Mouse (Mus musculus) kidney, adult 18-20 months (tissue): Measurements from ENCODE around the gene Cxcl10.

Source experiments
- DNase-seq: peaks from one replicate; pipeline ENCODE4 v3.0.0; 2021

The Cxcl10 gene

GRCm38 (mm10) chr5:92348794-92349413 is at the start of gene Cxcl10:
Gene Cxcl10 (minus strand): TSS chr5:92348889.
- peak; percentile 70 for DNase-seq

DNA sequence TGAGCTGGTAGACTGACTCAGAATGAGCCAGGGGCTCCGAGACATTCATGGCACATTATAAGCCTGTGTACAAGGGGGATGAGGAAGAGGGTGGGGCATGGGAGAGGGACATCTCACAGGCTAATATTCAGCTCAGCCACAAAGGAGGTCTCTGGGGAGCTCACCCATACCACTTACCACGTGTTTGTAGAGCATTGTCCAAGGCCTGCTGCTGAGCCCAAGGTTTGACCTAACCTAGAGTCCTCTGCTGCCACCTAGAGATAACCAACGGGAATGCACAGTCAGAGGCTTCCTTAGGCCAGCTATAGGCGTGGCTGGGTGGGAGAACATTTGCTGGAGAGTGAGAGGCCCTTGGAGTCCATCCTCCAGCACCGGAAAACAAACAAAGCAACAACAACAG is 49.5 kb upstream of the Cxcl10 start:
- DNase-seq: peak; percentile 83

GRCm38 (mm10) chr5:92396476-92396875 is 47.8 kb upstream of the Cxcl10 start:
- DNase-seq: no peak

- no peak for DNase-seq
Measured at GRCm38 (mm10) chr5:92395764-92396163, 47.1 kb upstream of the Cxcl10 start.

GRCm38 (mm10) chr5:92393863-92394262 is 45.2 kb upstream of the Cxcl10 start:
- no peak for DNase-seq

DNA sequence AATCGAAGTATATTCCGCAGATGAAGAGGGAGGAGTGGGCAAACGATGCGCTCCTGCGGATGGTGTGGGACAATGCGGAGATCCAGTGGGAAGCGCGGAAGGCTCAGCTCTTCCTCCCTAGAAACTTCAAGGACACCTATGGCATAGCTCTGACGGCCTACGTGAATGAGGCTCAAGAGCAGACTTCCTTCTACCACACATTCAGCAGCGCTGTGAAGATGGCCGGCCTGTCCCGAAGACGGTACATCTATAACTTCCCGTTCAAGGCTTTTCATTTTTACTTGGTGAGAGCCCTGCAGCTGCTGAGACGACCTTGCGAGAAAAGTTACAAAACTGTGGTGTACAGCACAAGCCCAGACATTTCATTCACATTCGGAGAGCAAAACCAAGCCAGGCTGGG is 43.9 kb upstream of the Cxcl10 start:
- DNase-seq: no peak

DNA sequence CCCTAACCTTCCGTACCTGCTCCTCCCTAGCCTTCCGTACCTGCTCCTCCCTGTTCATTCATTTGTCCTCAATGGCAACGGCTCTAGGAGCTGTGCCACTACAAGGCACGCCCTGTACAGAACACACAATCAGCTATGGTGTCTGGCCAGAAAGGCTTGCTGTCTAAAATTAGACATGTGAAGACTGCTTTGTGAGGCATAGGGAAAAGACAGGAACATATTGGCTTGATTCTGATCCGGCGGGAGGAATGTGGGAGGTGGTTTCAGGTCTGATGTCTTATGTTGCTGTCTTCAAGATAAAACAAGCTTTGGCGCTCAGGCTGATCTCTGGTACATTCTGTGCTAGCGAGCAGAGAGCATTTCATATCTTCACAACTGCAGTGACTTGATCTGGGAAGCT is 41.9 kb upstream of the Cxcl10 start:
- DNase-seq: no peak

DNA sequence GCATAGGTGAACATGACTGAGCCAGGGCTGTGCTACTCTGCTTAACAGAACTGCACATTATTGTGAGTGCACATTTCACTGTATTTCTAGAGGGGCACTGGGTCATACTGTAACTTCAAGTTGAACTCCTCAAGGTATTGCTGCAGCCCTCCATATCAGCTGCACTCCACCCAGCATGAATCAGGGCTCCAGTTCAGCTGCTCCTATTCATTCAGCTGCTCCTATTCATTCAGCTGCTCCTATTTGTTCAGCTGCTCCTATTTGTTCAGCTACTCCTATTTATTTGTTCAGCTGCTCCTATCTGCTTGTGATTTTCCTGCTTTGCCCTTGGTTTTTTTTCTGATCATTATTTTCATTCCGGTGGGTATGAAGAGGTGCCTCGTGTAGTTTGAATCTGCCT is 41.3 kb upstream of the Cxcl10 start:
- DNase-seq: no peak

DNA sequence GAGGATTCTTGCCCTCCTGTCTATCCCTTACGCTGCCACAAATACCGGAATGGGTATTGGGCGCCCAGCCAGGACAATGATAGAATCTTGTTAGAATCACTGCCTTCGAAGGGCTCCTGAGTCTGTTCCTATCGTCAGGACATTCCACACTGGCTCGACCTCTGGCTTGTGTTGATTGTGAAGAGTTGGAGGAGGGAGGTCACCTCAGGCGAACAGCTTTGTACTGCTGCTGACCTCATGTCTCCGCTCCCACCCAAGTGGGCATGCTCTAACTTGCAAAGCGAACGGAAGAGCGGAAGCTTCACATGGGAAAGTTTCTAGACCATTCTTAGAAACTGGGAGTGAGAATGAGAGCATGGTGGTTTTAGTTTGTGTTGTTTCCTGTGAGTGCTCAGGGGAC is 38.7 kb upstream of the Cxcl10 start:
- DNase-seq: peak; percentile 38

DNA sequence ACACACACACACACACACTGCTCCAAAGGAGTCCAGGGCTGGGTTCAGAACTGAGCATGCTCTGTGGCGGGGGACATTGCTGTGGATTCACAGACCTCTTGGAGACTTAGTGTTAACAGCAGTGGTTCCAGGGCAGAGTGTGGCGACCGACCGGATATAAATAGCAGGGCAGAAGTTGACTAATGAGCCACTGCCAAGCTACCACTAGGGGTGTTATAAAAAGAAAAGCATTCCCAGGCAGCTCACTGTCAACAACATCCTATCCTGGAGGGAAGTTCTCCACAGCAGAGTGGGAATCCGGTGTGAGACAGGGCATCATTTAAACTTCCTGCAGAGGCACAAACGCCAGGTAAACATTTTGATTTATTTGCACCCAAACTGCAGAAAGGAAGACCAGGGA is 38.0 kb upstream of the Cxcl10 start:
- DNase-seq: no peak

DNA sequence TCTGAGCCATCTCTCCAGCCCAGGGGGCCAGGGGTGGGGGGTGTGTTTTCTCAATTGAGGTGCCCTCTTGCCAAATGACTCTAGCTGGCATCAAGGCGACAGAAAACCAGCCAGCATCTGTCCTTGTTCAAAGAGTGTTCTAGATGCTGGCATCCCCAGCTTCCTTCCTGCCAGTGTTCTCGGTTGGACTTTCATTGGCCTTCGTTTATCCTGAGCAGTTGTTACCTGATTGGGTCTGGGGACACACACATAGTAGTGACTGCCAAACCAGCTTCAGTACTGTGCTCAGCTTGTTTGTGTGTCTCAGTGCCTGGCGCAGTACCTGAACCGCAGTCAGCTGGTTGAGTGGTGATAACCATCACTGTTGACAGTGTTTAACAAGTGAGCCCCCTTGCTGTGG is 37.4 kb upstream of the Cxcl10 start:
- DNase-seq: no peak

DNA sequence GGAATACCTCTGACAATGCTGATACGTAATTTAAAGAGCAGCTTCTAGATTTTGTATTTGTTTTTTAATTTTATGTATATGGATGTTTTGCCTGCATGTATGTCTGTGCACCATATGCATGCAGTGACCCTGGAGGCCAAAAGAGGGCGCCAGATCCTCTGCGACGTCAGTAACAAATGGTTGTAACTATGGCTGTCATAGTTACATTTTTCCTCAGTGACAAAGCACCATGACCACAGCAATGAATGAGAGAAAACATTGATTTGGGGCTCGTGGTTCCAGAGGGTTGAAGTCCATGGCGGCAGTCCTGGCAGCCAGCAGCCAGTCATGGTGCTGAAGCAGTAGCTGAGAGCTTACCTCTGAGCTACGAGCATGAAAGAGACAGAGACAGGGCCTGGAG is 36.2 kb upstream of the Cxcl10 start:
- no peak for DNase-seq

- no peak for DNase-seq
Measured at GRCm38 (mm10) chr5:92383747-92384146, 35.1 kb upstream of the Cxcl10 start.

- DNase-seq: no peak
Measured at GRCm38 (mm10) chr5:92382349-92382679, 33.6 kb upstream of the Cxcl10 start.

DNA sequence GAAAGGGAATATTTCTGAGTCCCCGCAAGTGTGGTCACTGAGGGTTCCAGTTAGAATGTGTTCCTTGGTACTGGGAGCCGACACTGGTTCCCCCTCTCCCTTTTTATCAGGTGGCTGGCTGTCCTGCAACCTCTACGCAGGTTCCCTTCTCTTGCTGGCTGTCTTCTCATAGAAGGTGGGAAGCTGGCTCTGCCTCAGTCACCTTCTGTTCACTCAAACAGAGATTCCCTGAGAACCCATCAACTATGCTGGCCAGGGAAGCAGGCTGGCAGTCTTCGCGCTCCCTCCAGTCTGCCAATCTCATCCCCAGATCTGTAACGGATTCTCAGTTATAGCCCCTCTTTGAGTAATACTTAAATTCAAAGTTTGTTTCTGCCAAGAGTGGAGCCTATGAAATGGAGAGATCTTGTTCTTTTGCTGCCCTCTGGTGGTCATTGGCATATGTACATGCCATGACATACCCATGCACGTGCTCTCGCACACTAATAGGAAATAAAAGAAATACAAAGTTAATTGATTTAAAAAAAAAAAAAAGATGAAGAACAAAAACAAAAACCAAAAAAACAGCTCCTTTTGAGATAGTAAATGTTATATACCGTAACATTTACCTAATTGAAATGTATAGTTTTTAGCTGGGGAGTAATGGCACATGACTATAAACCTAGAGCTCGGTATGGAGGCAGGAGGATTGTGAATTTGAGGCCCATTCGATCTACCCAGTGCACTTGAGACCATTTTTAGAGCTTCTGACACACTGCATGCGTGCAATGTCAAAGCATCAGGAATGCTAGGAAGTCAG is 33.1 kb upstream of the Cxcl10 start:
- peak; percentile 81 for DNase-seq

DNA sequence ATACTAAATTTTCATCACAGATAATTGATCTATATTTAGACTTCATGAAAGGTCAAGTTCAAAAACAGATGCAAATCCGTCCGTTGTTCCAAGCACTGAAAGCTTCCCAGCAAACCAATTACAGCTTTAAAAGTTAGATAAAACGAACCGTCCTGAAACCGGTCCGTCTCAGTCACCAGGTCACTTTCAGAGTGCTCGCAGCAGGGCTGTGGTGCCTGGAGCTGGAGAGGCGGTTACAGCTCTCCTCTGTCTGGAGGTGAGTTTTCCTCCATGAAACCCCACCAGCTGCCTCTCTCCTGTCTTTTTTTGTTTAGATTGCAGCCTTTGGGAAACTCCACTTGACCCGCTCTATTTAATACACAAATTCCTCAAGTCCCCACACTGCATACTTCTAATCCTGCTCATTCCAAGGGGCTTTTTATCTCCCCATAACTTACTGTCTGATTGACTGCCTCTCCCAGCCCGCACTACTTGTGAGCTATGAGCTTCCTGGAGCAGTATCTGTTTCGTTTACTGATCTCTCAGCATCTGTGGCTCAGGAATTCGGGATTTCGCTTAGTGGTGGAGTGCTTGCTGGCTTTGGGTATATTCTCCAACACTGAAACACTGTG is 28.2 kb upstream of the Cxcl10 start:
- no peak for DNase-seq

- no peak for DNase-seq
Measured at GRCm38 (mm10) chr5:92375368-92375767, 26.7 kb upstream of the Cxcl10 start.

GRCm38 (mm10) chr5:92374721-92375142 is 26.0 kb upstream of the Cxcl10 start:
- DNase-seq: peak; percentile 50

- DNase-seq: no peak
Measured at GRCm38 (mm10) chr5:92372605-92373004, 23.9 kb upstream of the Cxcl10 start.

DNA sequence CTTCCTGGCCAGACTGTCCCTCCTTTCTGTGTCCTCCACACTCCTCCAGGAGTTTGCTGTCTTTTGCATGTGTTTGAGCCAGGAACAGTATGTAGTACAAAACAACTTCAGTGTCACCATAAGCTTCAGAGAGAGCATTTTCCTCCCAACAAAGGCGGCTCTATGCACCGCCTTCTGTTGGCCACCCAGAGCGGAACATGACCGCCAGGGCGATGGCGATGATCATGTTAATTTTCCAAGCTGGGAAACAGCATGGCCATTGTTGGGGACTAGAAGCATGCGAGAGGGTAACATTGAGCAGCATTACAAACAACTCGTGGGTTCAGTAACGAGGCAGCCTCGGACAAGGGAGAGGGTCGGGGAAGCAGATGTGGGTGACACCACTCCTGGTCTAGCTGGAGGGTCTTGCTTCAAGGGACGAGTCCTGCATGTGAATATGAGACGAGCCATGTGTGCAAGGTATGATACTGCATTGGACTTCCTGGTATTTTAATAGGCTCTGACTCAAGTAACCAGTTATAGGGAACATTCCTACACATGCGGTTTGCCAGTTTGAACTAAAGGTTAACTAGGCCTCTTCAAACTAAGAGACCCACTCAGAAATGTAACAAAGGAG is 22.8 kb upstream of the Cxcl10 start:
- peak; percentile 29 for DNase-seq

DNA sequence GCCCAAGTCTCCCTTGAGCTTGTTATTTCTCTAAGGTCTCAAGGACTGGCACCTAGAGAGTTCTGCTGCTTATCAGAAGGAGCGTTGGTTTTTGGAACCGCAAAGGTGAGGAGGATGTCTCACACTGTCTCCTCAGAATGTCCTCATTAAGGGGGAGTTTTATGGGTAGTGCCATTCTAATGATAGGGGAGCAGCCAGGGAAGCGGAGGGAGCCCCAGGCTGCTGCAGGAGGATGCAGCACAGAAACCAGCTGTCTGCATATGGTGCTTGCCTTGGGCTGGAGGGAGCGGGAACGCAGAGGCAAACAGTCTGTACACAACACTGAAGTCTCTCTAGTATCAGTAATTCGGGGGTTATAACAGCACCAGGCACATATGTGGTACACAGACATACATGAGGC is 22.2 kb upstream of the Cxcl10 start:
- no peak for DNase-seq

DNA sequence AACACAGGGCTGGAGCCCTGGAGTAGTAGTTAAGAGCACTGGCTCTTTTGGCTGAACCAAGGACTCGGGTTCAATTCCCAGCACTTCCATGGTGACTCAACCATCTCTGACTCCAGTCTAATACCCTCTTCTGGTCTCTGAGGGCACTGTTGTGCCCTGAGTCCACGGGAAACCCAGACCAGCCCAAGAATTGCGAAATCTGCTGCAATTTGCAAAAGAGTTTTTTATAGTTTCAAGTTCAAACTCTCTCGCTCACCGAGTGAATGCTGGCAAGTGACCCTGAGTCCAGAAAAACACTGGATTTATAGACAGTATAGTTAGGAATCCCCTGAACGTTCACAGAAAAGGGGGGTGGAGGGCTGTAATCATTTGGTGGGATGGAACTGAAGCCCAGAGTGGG is 21.7 kb upstream of the Cxcl10 start:
- DNase-seq: no peak

DNA sequence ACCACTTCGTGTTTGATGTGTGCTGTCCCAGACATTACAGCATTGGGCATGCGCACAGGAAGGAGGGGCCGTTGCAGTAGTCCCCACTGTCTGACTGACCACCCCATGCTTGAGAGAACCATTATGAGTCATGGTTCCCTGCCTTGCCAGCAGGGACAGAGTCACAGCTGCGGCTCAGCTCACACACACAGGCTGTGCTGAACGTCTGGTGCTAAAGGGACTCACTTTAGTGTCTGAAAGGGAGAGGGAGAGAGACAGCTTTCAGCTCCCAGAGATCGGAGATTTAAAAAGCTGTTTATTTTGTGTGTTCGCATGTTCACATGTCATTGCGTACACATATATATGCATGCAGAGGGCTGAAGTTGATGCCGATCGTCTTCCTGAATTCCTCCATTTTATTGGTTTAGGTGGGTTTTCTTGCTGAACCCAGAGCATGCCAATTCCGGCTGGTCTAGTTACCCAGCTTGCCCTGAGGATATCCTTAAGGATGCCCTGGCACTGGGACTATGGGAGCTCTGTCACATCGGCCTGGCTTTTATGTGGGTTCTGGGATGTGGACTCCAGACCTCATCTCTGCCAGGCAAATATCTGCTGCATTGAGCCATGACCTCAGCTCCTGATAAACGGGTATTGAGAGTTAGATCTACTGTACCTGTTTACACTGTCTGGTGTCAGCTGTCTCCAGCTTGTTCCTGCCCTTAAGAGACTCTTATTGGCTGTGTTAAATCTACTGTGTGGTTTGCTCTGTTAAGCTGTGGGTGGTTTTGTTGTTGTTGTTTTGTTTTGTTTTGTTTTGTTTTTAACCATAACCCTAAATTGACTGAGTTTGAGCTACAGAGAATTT is 20.7 kb upstream of the Cxcl10 start:
- no peak for DNase-seq
